Mouse (Mus musculus) intestine, postnatal 0 days (tissue): ENCODE results near the gene Trp53i11. TPM values are rescaled to one million over a fixed set of nuclear protein-coding genes. Genes with fewer than 3 reads are reported as not detected.

Source experiments
- ATAC-seq: fragments of 200-750 bp; cut with Nextera tagmentation; 2 replicates; pipeline ENCODE4 v1.8.0; 2017; ENCODE audit warnings: mild to moderate bottlenecking, moderate TSS enrichment, moderate library complexity
- H3K27ac ChIP-seq: fragments of 300-500 bp; sonication (generic); 2 replicates; pipeline ENCODE4 v1.5.1; 2014; ENCODE audit warnings: mild to moderate bottlenecking, low read depth, low read length, moderate library complexity
- H3K27me3 ChIP-seq: fragments of 300-500 bp; sonication (generic); replicated peaks from 2 replicates; pipeline ENCODE4 v1.6.1; 2014; ENCODE audit warnings: low read length, mixed read lengths; ENCODE audit not compliant: control insufficient read depth, insufficient read depth
- H3K36me3 ChIP-seq: fragments of 300-500 bp; sonication (generic); 2 replicates; pipeline ENCODE4 v1.6.1; 2014; ENCODE audit warnings: mild to moderate bottlenecking, moderate library complexity; ENCODE audit not compliant: control insufficient read depth, insufficient read depth
- H3K4me1 ChIP-seq: fragments of 300-500 bp; sonication (generic); replicated peaks from 2 replicates; pipeline ENCODE4 v1.6.1; 2014; ENCODE audit warnings: antibody characterized with exemption, low read length, mixed read lengths; ENCODE audit not compliant: control insufficient read depth, insufficient read depth
- H3K4me2 ChIP-seq: fragments of 300-500 bp; sonication (generic); replicated peaks from 2 replicates; pipeline ENCODE4 v1.6.1; 2014; ENCODE audit warnings: low read depth, mild to moderate bottlenecking, moderate library complexity
- H3K4me3 ChIP-seq: fragments of 300-500 bp; sonication (generic); 2 replicates; pipeline ENCODE4 v1.5.1; 2014; ENCODE audit warnings: low read depth, low read length
- H3K9ac ChIP-seq: fragments of 300-500 bp; sonication (generic); 2 replicates; pipeline ENCODE4 v1.6.1; 2014; ENCODE audit warnings: mild to moderate bottlenecking, low read depth, low read length
- H3K9me3 ChIP-seq: fragments of 300-500 bp; sonication (generic); 2 replicates; pipeline ENCODE4 v1.6.1; 2016; ENCODE audit warnings: mixed run types; ENCODE audit not compliant: control insufficient read depth
- CTCF ChIP-seq: sonication (generic); IDR thresholded peaks from 2 replicates; pipeline ENCODE4 v1.5.1; 2016; ENCODE audit warnings: low read depth, mild to moderate bottlenecking, control low read depth, antibody characterized with exemption, moderate library complexity
- WGBS: fragments of 180-500 bp; shearing (Covaris S2); extraction: QIAGEN DNeasy Blood & Tissue Kit; methylation state at CpG from one replicate; pipeline ENCODE4 v1.1.7; 2014; 5-methylcytosine and 5-hydroxymethylcytosine counted together
- polyA plus RNA-seq: library from polyadenylated mRNA; unstranded; fragments of >200 nt; fragmentation: Nextera tagmentation; extraction: Ambion mirVana; gene quantifications from 2 replicates; pipeline ENCODE4 v1.2.1, GENCODE M21; 2015

Gene Trp53i11
- polyA plus RNA-seq, 1 experiment from 2014 or later: 21.8 TPM

- TF ChIP-seq CTCF: no peak
- WGBS: 51% methylated on average over 9 of the region's 9 CpGs
- ATAC-seq: no peak
Observed at GRCm38 (mm10) chr2:93150673-93151450, 36.5 kb upstream of the Trp53i11 start.

GRCm38 (mm10) chr2:93152191-93152601, 35.2 kb upstream of the Trp53i11 start:
- no peak for ATAC-seq
- H3K4me2 ChIP-seq: no peak overlapping the region
- no peak overlapping the region for H3K4me3 ChIP-seq
- TF ChIP-seq CTCF: no peak
- H3K36me3 ChIP-seq: no peaks in the 10 kb centered on the region
- no peaks in the 10 kb centered on the region for H3K4me1 ChIP-seq
- 64% methylated on average over 6 of the region's 6 CpGs for WGBS
- H3K9me3 ChIP-seq: no peaks in the 10 kb centered on the region
- no peaks in the 10 kb centered on the region for H3K27me3 ChIP-seq
- H3K9ac ChIP-seq: no peak overlapping the region
- no peak overlapping the region for H3K27ac ChIP-seq

More at GRCm38 (mm10) chr2:93150673-93151450, 36.5 kb upstream of the Trp53i11 start:
- no peak overlapping the region for H3K9ac ChIP-seq
- H3K27ac ChIP-seq: no peak overlapping the region
- H3K4me3 ChIP-seq: no peak overlapping the region
- H3K9me3 ChIP-seq: no peaks in the 10 kb centered on the region
- no peak overlapping the region for H3K4me2 ChIP-seq
- H3K27me3 ChIP-seq: no peaks in the 10 kb centered on the region
- no peaks in the 10 kb centered on the region for H3K4me1 ChIP-seq
- no peaks in the 10 kb centered on the region for H3K36me3 ChIP-seq

GRCm38 (mm10) chr2:93152883-93153491, 34.4 kb upstream of the Trp53i11 start:
- 87% methylated on average over 7 of the region's 7 CpGs for WGBS
- Histone ChIP-seq H3K9me3 (no peaks in the 10 kb centered on the region), H3K36me3 (no peaks in the 10 kb centered on the region), H3K4me3 (no peak overlapping the region), H3K9ac (no peak overlapping the region), H3K27me3 (no peaks in the 10 kb centered on the region), H3K4me1 (no peaks in the 10 kb centered on the region), H3K27ac (no peak overlapping the region), H3K4me2 (no peak overlapping the region)
- ATAC-seq: no peak
- TF ChIP-seq CTCF: no peak

- no peak for ATAC-seq
- no peak for TF ChIP-seq CTCF
- H3K9me3 ChIP-seq: no peaks in the 10 kb centered on the region
- H3K36me3 ChIP-seq: no peaks in the 10 kb centered on the region
- H3K4me1 ChIP-seq: no peaks in the 10 kb centered on the region
- H3K4me2 ChIP-seq: no peak overlapping the region
- no peaks in the 10 kb centered on the region for H3K27me3 ChIP-seq
- H3K4me3 ChIP-seq: no peak overlapping the region
- 94% methylated on average over 1 of the region's 1 CpGs for WGBS
- no peak overlapping the region for H3K27ac ChIP-seq
- H3K9ac ChIP-seq: no peak overlapping the region
Observed at GRCm38 (mm10) chr2:93153833-93154232, 33.5 kb upstream of the Trp53i11 start.

- Histone ChIP-seq H3K27me3 (no peaks in the 10 kb centered on the region), H3K4me3 (no peak overlapping the region), H3K9me3 (no peaks in the 10 kb centered on the region), H3K4me1 (no peaks in the 10 kb centered on the region), H3K36me3 (no peaks in the 10 kb centered on the region), H3K9ac (no peak overlapping the region), H3K4me2 (no peak overlapping the region), H3K27ac (no peak overlapping the region)
- TF ChIP-seq CTCF: peak; percentile 48
- WGBS: 14% methylated on average over 1 of the region's 1 CpGs
- peak; percentile 42 for ATAC-seq
Observed at GRCm38 (mm10) chr2:93154486-93155032, 32.8 kb upstream of the Trp53i11 start.

GRCm38 (mm10) chr2:93160467-93161035, 26.8 kb upstream of the Trp53i11 start:
- Histone ChIP-seq H3K9ac (no peak overlapping the region), H3K27ac (no peak overlapping the region), H3K27me3 (no peaks in the 10 kb centered on the region), H3K4me3 (no peak overlapping the region), H3K9me3 (no peaks in the 10 kb centered on the region), H3K4me1 (peaks cover 5% of the 10 kb centered on the region; the same call in 1 of the 2 replicates), H3K4me2 (no peak overlapping the region), H3K36me3 (no peaks in the 10 kb centered on the region)
- ATAC-seq: no peak
- no peak for TF ChIP-seq CTCF
- WGBS: 94% methylated on average over 4 of the region's 4 CpGs
